Mouse (Mus musculus) embryonic facial prominence, embryonic 10.5 days (tissue): ENCODE results near the gene Prkn. TPM values are rescaled to one million over a fixed set of nuclear protein-coding genes. Genes with fewer than 3 reads are reported as not detected.

Experiments used
- DNase-seq: peaks from one replicate; pipeline ENCODE4 v3.0.0-alpha.2; 2017; ENCODE audit warnings: low spot score
- H3K27ac ChIP-seq: fragments of 300-500 bp; sonication (generic); replicated peaks from 2 replicates; pipeline ENCODE4 v1.5.1; 2016; ENCODE audit warnings: mild to moderate bottlenecking
- H3K27me3 ChIP-seq: fragments of 300-500 bp; sonication (generic); replicated peaks from 2 replicates; pipeline ENCODE4 v1.6.1; 2016; ENCODE audit warnings: low read depth, mild to moderate bottlenecking; ENCODE audit not compliant: poor library complexity, severe bottlenecking
- H3K36me3 ChIP-seq: fragments of 300-500 bp; sonication (generic); replicated peaks from 2 replicates; pipeline ENCODE4 v1.6.1; 2016; ENCODE audit warnings: mild to moderate bottlenecking, moderate library complexity
- H3K4me1 ChIP-seq: fragments of 300-500 bp; sonication (generic); 2 replicates; pipeline ENCODE4 v1.6.1; 2016
- H3K4me3 ChIP-seq: fragments of 300-500 bp; sonication (generic); 2 replicates; pipeline ENCODE4 v1.5.1; 2016; ENCODE audit warnings: mild to moderate bottlenecking, moderate library complexity
- H3K9me3 ChIP-seq: fragments of 300-500 bp; sonication (generic); 2 replicates; pipeline ENCODE4 v1.6.1; 2016; ENCODE audit warnings: mild to moderate bottlenecking
- WGBS: fragments of 180-500 bp; shearing (Covaris S2); methylation state at CpG from one replicate; pipeline ENCODE4 v1.1.7; 2016; 5-methylcytosine and 5-hydroxymethylcytosine counted together
- polyA plus RNA-seq: library from polyadenylated mRNA; unstranded; fragments of >200 nt; fragmentation: Nextera tagmentation; extraction: Ambion mirVana; gene quantifications from 2 replicates; pipeline ENCODE4 v1.2.1, GENCODE M21; 2016

Prkn gene
- polyA plus RNA-seq, 1 experiment from 2014 or later = 1.1 TPM

- Histone ChIP-seq H3K27ac (no peak overlapping the region), H3K36me3 (no peaks in the 10 kb centered on the region), H3K9me3 (no peaks in the 10 kb centered on the region), H3K4me3 (no peak overlapping the region), H3K27me3 (peaks cover 18% of the 10 kb centered on the region), H3K4me1 (peaks cover 23% of the 10 kb centered on the region)
- WGBS = 23% methylated on average over 6 of the region's 6 CpGs
- no peak for DNase-seq
Observed at GRCm38 (mm10) chr17:12047523-12047922, 1207.3 kb downstream of the Prkn start.

GRCm38 (mm10) chr17:12048695-12049490 lies 1208.7 kb downstream of the Prkn start:
- no peak for DNase-seq
- no peaks in the 10 kb centered on the region for H3K9me3 ChIP-seq
- H3K27ac ChIP-seq = no peak overlapping the region
- H3K36me3 ChIP-seq = no peaks in the 10 kb centered on the region
- peaks cover 17% of the 10 kb centered on the region for H3K27me3 ChIP-seq
- no peak overlapping the region for H3K4me3 ChIP-seq
- H3K4me1 ChIP-seq = peaks cover 22% of the 10 kb centered on the region
- WGBS = 76% methylated on average over 9 of the region's 9 CpGs

DNA sequence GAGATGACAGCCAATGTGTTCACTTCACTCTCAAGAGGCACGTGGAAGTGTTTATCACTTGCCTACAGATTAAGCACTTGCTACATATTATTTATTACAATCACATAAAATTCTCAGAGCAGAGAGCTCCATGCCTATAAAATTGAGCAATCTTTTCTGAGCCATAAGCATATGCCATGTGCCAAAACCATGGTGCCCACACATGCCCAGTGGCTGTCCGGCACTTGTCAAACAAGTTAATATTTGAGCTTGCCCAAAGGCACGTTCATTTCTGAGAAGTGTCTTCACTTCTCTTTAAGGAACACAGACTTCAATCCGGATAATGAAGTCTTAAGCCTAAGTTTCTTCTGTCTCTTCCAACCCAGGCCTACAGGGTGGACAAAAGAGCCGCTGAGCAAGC lies 1210.1 kb downstream of the Prkn start:
- WGBS = 88% methylated on average over 5 of the region's 5 CpGs
- no peak for DNase-seq
- Histone ChIP-seq H3K36me3 (no peaks in the 10 kb centered on the region), H3K4me1 (peaks cover 13% of the 10 kb centered on the region), H3K27ac (no peak overlapping the region), H3K9me3 (no peaks in the 10 kb centered on the region), H3K27me3 (peaks cover 7% of the 10 kb centered on the region), H3K4me3 (no peak overlapping the region)

DNA sequence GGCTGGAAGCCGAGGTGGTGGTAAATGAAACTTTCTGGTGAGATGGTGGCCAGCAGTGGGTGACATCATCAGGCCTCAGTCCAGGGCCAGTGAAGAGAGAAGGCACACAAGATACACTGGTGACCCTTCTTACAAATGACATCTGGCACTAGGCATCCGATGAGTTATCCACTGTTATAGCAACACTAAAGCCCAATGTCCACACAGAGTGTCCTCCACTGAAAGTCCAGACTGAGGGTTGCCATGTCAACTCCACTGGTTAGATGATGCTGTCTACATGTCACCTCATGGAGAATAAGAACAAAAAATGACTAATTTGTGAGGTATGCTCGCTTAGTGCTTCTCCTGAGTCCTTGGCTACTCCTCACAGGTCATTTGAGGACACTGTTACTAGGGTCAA lies 1210.8 kb downstream of the Prkn start:
- Histone ChIP-seq H3K36me3 (no peaks in the 10 kb centered on the region), H3K4me3 (no peak overlapping the region), H3K27ac (no peak overlapping the region), H3K27me3 (peaks cover 2% of the 10 kb centered on the region), H3K4me1 (peaks cover 8% of the 10 kb centered on the region), H3K9me3 (0 out of 2 replicates have a peak, but pooled peaks cover 3% of the 10 kb centered on the region)
- 88% methylated on average over 3 of the region's 3 CpGs for whole genome bisulfite sequencing
- no peak for DNase-seq

- Histone ChIP-seq H3K27ac (no peak overlapping the region), H3K4me3 (no peak overlapping the region), H3K4me1 (peaks cover under 1% of the 10 kb centered on the region; the same call in 1 of the 2 replicates), H3K36me3 (no peaks in the 10 kb centered on the region), H3K27me3 (no peaks in the 10 kb centered on the region), H3K9me3 (0 out of 2 replicates have a peak, but pooled peaks cover 5% of the 10 kb centered on the region)
- WGBS = 90% methylated on average over 12 of the region's 12 CpGs
- DNase-seq = no peak
Observed at GRCm38 (mm10) chr17:12052651-12053050, 1212.5 kb downstream of the Prkn start.

DNA sequence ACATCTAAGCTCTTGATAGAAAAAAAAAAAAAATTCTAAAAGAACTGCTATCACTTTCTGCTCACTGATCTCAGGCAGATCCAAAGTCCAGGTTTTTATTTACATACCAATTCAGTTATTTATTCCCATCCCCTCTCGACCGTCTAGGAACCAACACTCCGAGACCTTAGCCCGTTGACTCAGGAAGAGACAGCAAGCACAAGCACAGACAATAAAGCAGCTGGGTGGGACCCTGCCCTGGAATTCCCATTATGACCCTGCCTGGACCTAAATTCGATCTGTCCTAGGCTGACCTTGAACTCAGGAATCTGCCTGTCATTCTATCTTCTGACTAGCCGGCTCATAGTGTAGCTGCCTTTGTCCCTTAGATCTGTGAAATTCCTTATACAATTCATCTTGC lies 1218.9 kb downstream of the Prkn start:
- no peaks in the 10 kb centered on the region for H3K4me1 ChIP-seq
- 0 out of 2 replicates have a peak, but pooled peaks cover 8% of the 10 kb centered on the region for H3K9me3 ChIP-seq
- no peak for DNase-seq
- no peaks in the 10 kb centered on the region for H3K27me3 ChIP-seq
- WGBS = 91% methylated on average over 6 of the region's 6 CpGs
- H3K4me3 ChIP-seq = no peak overlapping the region
- no peaks in the 10 kb centered on the region for H3K36me3 ChIP-seq
- H3K27ac ChIP-seq = no peak overlapping the region

DNA sequence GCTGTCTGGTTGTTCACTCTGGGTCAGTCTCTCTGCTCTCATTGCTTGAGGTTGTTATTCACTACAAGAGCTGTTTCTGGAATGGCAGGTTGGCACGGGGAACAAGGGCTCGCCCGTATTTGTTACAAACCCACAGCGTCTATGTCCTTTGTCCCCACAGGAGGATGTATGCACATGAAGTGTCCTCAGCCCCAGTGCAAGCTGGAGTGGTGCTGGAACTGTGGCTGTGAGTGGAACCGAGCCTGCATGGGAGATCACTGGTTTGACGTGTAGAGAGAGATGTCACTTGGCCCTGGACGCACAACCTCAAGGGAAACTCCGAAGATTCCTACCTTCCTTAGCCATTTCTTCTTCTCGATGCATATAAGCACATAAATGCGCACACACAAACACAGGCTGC lies 1221.2 kb downstream of the Prkn start:
- Histone ChIP-seq H3K27ac (no peak overlapping the region), H3K4me3 (no peak overlapping the region), H3K9me3 (0 out of 2 replicates have a peak, but pooled peaks cover 3% of the 10 kb centered on the region), H3K36me3 (no peaks in the 10 kb centered on the region), H3K4me1 (no peaks in the 10 kb centered on the region), H3K27me3 (no peaks in the 10 kb centered on the region)
- DNase-seq = no peak
- 90% methylated on average over 10 of the region's 10 CpGs for WGBS

DNA sequence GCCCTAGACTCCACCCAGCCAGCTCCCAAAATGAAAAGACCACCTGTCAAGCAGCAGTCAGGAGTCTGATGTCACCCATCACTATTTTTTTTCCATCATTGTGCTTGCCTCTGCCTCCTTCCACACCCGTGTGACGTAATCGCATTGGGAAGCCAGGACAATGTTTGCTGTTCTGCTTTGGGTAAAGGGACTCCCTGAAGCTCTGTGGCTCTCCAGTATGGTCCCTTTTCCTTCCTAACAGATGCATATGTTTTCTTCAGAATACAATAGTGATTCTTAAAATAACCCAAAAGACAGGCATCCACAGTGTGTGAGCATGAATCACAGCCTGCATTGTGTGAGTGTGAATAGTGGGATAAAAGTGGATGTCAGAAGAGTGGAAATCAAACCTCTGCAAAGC lies 1222.7 kb downstream of the Prkn start:
- WGBS = 80% methylated on average over 3 of the region's 3 CpGs

DNA sequence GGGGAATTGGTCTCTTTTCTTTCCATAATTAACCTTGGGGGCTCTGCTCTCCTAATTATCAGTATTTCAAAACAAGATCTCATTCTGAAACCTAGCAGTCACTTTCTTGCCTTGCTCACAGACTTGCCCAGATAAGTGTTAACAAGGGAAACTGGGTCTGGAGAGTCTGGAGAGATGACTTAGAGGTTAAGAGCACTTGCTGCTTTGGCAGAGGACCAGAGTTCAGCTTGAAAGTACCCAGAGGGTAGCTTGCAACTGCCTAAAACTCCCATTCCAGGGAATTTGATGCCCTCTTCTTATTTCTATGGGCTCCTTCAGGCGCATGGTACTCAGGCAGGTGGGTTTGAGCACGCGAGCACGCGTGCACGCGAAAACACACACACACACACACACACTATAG lies 1223.3 kb downstream of the Prkn start:
- Histone ChIP-seq H3K9me3 (0 out of 2 replicates have a peak, but pooled peaks cover 8% of the 10 kb centered on the region), H3K36me3 (no peaks in the 10 kb centered on the region), H3K4me3 (no peak overlapping the region), H3K4me1 (no peaks in the 10 kb centered on the region), H3K27me3 (no peaks in the 10 kb centered on the region), H3K27ac (no peak overlapping the region)
- DNase-seq = no peak
- WGBS = 97% methylated on average over 7 of the region's 7 CpGs

More for the DNA sequence above, 1222.7 kb downstream of the Prkn start:
- Histone ChIP-seq H3K4me1 (no peaks in the 10 kb centered on the region), H3K9me3 (0 out of 2 replicates have a peak, but pooled peaks cover 3% of the 10 kb centered on the region), H3K27me3 (no peaks in the 10 kb centered on the region), H3K36me3 (no peaks in the 10 kb centered on the region), H3K27ac (no peak overlapping the region), H3K4me3 (no peak overlapping the region)
- no peak for DNase-seq

- H3K9me3 ChIP-seq = peaks cover 11% of the 10 kb centered on the region; the same call in 1 of the 2 replicates
- 82% methylated on average over 10 of the region's 10 CpGs for WGBS
- no peaks in the 10 kb centered on the region for H3K4me1 ChIP-seq
- DNase-seq = no peak
- no peak overlapping the region for H3K27ac ChIP-seq
- no peaks in the 10 kb centered on the region for H3K27me3 ChIP-seq
- no peak overlapping the region for H3K4me3 ChIP-seq
- H3K36me3 ChIP-seq = no peaks in the 10 kb centered on the region
Observed at GRCm38 (mm10) chr17:12066054-12066453, 1225.9 kb downstream of the Prkn start.

GRCm38 (mm10) chr17:12076816-12077215 lies 1236.6 kb downstream of the Prkn start:
- Histone ChIP-seq H3K9me3 (0 out of 2 replicates have a peak, but pooled peaks cover 3% of the 10 kb centered on the region), H3K36me3 (no peaks in the 10 kb centered on the region), H3K4me1 (peaks cover 7% of the 10 kb centered on the region), H3K4me3 (no peak overlapping the region), H3K27me3 (no peaks in the 10 kb centered on the region), H3K27ac (no peak overlapping the region)
- 66% methylated on average over 2 of the region's 2 CpGs for WGBS
- DNase-seq = no peak

DNA sequence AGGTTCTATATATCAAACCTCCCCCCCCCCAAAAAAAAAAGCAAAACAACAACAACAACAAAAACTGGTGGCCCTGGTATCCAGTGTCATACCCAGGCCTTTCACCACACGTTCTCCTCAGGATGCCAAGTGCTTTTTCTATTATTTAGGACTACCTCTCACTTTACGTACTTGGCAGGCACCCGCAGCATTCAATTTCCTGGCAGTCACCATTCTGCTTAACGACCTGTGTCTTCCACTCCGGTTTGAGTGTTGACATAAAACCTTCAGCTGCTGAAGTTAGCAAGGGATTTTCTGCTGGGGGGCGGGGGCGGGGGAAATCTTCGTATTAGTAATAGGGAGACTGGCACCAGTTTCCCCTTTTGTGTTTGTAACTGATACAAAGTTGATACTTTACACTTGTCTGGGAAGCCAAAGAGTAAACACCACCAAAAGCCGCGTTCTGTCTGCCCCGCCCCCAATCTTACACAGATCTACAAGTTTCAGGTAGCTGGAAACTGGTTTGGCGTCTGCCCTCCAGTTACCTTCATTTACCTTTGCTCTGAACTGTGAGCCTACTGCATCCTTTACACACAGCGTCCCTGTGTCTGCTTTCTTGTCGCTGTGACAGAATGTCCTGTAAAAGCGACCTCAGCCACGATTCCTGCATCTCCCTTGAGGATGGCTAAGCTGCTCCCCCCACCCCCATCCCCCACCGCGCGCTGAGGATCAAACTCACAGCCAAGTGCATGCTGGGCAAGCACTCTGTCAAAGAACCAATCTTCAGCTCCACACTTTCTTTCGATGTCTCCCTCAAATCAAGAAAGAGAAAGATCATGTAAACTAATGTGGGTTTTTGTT lies 1240.7 kb downstream of the Prkn start:
- H3K4me1 ChIP-seq = peaks cover 7% of the 10 kb centered on the region
- no peaks in the 10 kb centered on the region for H3K36me3 ChIP-seq
- no peaks in the 10 kb centered on the region for H3K9me3 ChIP-seq
- H3K27ac ChIP-seq = no peak overlapping the region
- WGBS = 51% methylated on average over 20 of the region's 20 CpGs
- no peak overlapping the region for H3K4me3 ChIP-seq
- DNase-seq = no peak
- H3K27me3 ChIP-seq = no peaks in the 10 kb centered on the region
